Mouse (Mus musculus): ENCODE data around the gene Galnt10. TPM values are rescaled to one million over a fixed set of nuclear protein-coding genes. Genes with fewer than 3 reads are reported as not detected.

Gene Galnt10
- total RNA-seq, 2 experiments from 2014 or later = 11.1 to 12.8 TPM

DNA sequence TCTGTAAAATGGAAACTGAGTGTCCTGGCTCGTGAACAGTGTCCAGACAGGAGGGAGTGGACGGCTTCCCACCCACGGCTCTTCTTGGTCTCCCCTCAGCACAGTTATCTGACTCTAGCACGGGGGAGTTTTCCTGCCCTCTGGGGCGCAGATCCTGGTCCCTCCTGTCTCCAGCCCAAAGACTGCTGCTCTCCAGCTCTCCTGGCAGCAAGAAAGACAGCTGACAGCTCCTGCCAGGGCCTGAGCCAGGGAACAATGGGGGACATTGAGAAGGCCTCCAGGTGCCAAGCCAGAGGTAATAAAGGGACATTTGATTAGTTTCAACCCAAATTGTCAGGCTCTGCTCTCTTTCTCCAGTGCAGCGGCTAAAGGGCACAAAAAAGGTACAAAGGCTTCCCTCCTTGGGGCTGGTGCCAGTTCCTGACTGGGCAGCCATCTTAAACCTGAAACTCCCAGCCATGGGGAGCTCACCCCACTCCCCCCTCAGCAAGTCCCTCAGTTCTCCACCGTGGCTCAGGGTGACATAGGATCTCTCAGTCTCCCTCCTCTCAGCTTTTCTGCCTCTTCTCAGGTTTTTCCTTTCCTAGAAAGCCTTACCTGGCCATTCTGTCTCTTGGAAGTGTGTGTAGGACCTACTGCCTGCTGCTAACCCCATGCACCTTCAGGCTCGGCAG, 11.5 kb downstream of the Galnt10 start:
- intact Hi-C loops (cut with DNase I) = no loop called here

DNA sequence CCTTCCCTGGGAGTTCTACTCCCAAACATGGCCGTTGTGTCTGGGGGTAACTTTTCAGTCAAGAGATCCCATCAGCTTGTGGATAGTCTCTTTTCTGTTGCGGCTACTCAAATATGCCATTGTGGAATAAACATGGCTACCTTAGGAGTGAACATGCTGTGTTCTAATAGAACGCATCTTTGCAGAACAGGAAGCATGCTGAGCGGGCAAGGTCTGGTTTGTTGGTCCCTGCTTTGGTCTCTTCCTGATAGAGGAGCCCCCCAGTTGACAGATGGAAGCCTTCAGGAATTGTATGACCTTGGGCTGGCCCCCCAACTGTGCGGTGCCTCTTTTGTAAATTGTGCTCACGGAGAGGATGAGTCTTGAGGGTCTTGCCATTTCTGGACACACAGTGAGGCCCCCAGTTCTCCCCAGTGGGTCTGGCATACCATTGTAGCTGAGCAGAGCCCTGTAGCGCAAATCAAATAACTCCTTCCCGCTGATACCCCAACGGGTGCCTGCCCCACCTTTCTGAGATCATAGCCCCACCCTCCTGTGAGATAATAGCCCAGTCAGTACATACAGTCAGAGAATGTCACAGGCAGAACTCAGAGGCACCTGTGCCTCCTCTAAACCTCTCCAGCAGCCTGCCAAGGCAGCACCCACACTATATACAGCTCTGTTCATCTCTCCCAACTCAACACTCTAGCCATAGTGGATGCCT, 12.3 kb downstream of the Galnt10 start:
- DNase-seq = no peak
- intact Hi-C loops (cut with DNase I) = no loop called here

More for the DNA sequence above, 11.5 kb downstream of the Galnt10 start:
- DNase-seq = no peak

DNA sequence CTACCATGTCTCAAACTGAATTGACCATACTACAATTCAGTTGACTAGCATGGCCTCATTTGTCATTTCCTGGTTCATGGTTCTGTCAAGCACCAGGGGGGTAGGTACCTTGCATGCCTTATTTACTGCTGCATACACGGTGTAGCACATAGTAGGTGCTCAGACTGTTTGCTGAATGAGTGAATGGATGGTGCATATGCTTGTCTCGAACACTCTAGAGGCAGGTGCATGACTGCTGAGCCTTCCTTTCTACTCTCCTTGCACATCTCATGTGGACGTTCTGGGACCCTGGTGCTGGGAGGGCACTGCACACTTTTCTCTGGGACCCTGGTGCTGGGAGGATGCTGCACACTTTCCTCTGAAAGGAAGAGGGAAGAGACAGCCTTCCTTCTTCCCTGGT, 13.0 kb downstream of the Galnt10 start:
- intact Hi-C loops (cut with DNase I) = no loop called here
- no peak for DNase-seq

DNA sequence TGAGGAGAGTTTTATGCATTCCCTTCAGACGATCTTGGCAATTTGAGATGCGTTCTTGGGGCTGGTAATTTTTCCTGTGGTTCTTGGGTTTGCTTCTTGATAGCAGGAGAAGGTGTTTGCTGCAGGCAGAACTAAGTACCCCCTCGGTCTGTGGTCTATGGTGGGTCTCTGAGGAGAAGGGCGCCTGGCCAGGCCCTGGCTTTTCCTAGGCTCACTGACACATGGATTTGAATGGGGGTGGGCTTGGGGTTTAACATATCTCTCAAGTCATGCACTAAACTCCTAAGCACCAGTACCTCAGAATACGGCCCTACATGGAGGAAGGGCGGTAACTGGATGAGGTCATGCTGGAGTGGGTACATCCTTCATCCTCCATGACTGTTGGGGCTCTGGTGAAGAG, 13.5 kb downstream of the Galnt10 start:
- peak in 1 of 2 experiments; percentile 0 for DNase-seq
- intact Hi-C loops (cut with DNase I) = no loop called here

DNA sequence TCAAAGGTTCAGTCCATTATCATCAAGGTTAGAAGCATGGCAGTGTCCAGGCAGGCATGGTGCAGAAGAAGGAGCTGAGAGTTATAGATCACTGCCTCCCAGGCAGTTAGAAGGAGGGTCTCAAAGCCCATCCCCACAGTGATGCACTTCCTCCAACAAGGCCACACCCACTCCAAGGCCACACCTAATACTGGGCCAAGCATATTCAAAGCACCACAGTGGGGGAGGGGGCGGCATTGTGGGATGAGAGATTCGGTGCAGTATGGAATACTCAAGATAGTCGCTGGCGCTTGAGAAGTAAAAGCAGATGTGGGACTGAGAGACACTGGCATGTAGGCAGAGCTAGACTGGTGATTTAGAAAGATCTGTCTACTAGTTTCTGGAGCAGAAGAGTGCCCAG, 14.9 kb downstream of the Galnt10 start:
- DNase-seq = no peak
- intact Hi-C loops (cut with DNase I) = no loop called here

DNA sequence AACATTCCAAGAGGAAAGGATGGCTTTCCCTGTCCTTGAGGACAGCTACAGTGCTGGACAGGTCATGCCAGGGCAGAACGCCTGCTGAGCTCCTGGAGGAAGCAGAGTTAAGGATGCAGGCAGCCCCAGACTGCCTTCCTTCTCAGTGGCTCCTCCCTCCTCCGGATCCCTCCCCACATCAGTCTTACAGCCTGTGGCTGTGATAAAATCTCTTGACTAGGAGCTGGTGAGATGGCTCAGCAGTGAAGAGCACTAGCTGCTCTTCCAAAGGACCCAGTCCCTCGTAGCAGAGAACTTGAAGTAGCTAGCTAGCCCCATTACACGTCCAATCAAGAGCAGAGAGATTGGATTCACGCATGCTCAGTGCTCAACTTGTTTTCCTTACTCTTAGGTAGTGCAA, 15.6 kb downstream of the Galnt10 start:
- intact Hi-C loops (cut with DNase I) = no loop called here
- no peak for DNase-seq

DNA sequence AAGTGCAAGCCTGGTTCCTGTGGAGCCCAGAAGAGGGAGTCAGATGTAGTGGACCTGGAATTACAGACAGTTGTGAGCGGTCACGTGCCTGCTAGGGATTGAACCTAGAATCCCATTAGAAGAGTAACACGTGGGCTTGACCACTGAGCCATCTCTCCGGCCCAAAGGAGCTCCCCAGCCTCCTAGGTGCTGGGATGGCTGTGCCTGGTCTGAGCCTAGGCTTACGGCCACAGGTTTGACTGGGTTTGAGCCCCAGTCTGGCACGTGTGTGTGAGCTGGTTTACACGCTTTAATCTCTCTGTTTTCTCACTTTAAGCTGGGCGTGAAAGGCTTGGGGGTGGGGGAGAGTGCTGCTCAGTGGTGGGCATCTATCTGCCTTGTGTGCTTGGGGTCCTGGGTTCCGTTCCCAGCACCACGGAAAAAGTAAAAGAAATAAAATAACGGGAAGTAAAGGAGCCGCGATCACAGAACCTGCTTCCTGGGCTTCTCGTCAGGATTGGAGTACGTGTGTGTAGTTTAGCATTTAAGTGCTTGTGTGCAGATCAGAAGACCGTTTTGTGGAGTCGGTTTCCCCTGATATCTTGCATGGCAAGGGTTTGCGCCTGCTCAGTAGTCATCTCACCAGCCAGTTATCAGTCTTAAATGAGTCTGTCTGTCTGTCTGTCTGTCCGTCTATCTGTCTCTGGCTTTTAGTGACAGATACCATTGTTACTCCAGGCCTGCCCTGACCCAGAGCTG, 16.4 kb downstream of the Galnt10 start:
- intact Hi-C loops (cut with DNase I) = no loop called here
- DNase-seq = no peak

DNA sequence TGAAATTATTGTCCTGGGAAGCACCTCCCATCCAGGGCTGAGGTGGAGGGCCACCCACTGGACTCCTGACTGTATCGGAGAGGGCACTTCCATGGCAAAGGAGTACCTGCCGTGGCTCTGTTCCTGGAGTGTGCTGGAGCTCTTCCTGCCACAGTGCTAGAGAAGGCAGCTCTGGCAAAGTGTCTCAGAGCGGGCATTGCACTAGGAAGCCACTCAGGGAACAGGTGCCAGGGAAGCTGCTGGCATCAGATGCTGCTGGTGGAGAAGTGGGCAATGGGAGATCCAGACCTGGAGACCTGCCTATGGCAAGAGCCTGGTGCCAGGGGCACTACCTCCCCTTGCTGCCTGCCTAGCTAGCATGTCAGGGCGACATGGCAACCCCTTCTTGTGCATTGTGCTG, 17.0 kb downstream of the Galnt10 start:
- intact Hi-C loops (cut with DNase I) = no loop called here
- DNase-seq = no peak

DNA sequence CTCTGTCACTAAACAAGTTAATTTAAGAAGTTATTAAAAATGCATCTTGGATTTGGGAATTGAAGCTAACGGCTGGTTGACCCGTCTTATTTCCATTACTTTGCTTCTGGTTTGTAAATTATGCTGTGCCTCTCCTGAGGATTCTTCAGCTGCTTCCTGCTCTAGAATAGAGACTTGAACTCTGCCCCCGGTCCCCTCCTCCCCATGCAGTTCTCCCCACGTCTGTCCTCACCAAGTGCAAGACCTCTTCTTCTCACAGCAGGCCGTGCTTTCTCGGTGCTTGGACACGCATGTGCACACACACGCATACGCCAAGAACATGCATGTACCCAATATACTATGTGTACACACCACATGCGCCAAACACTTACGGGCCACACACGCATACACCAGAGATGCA, 18.0 kb downstream of the Galnt10 start:
- DNase-seq = no peak
- intact Hi-C loops (cut with DNase I) = no loop called here

DNA sequence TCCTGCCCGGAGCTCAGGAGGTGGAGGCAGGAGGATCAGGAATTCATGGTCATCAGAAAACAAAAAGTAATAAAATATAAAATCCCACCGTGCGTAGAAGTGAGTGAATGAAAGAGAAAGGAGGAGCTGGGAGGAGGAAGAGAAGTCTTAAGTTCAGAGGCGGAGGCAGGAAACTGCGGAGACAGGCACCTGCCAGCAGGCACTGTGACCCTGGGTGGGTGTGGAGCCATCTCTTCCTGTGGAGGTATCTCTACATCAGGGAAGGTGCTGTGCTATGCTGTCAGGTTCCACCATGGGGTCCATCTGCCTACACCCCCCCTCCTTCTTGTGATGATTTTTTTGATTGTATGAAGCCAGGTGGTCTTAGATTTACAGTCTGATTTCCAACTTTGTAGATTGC, 19.5 kb downstream of the Galnt10 start:
- intact Hi-C loops (cut with DNase I) = no loop called here

DNA sequence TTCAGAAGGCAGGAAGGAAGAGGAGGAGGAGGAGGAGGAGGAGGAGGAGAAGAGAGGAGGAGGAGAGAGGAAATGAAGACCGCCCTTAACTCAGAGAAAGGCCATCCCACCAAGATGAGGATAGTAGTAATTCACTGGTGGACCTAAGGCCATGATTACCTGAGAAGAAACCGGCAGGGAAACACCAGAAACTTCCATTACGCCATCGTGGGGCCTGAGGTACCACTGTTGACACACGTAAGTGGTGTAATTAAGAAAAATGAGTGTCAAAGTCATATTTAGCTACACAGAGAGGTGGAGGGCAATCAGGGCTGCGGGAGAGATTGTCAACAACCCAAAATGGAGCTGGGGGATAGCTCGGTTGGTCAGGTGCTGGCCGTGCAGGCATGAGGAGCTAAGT, 23.0 kb downstream of the Galnt10 start:
- DNase-seq = no peak
- intact Hi-C loops (cut with DNase I) = no loop called here

More for the DNA sequence above, 19.5 kb downstream of the Galnt10 start:
- DNase-seq = no peak

DNA sequence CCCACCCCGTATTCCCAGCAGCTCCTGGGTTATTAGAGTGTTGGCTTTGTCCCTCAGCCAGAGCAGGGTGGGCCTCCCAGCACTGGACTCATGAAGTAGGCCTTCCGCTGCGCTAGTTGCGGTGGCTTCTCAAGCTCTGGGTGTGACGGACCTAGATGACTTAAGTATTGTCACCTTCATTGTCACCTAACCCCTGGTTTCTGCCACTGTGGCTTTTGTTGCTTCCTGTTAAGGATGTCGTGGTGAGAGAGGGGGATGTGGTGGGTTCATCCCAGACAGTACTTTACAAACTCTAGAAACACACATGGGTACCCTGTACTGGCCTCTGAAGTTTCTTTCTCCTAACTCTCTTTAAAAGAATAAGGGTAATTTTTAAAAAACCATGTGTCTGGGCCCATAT, 24.3 kb downstream of the Galnt10 start:
- intact Hi-C loops (cut with DNase I) = no loop called here
- DNase-seq = no peak

DNA sequence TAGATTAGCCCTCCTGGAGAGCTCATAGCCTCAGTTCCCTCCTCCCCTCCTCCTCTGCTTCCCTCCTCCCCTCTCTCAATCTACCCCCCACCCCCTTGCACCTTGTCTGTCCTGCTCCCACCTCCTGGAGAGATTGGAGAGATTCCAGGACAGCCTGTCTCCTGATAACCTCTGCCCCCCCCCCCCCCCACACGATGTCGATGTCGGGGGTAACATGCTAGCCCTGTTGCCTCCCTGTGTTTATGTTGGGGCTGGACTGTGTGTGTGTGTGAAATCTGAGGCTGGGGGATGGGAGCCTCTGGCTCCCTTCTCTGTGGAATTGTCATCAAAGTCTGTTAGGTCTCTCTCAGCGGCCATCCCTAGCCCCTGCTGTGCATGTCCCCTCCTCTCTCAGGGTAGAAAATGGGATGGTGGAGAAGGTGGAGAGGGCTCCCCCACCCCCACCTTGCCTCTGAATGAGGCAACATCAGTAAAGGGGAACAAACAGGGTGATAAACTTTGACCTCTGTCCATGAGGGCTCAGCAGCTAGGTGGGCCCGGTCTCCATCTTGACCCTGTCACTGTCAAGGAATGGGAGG, 26.0 kb downstream of the Galnt10 start:
- no peak for DNase-seq
- intact Hi-C loops (cut with DNase I) = no loop called here

DNA sequence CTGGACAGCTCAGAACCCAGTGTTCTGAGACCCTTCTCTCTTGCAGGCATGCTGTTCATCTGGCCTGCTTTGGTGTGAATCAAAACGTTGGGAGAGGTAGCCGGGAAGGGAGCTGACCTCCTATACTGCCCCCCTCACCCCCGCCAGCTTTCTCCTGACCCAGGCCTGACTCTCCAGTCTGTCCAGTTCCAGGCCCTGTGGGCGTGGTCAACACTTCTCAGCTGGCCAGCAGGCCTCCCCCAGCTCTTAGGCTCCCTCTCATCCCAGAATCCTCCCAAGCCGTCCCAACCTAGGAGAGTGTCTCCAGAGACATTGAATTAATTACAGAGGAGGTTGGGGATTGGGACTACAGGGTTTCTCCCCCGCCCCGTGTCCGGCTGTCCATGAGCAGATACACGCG, 26.6 kb downstream of the Galnt10 start:
- DNase-seq = no peak
- intact Hi-C loops (cut with DNase I) = no loop called here

DNA sequence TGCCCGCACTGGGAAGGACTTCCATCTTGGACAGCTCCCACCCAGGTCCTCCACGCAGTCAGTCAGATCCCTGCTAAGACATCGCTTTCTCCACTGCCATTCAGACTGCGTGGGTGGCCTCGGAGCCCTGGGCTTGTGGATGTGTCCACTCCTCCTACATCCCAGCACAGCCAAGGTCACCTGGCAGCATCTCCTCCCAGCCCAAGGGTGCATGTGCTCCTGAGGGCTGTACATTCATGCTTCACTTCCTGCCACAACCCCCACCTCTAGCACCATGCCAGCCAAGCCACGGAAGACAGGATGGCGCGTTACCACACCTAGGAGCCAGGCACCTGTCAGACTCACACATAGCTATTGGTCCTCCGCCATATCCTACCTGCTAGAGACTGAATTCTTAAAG, 27.8 kb downstream of the Galnt10 start:
- no peak for DNase-seq
- intact Hi-C loops (cut with DNase I) = no loop called here

DNA sequence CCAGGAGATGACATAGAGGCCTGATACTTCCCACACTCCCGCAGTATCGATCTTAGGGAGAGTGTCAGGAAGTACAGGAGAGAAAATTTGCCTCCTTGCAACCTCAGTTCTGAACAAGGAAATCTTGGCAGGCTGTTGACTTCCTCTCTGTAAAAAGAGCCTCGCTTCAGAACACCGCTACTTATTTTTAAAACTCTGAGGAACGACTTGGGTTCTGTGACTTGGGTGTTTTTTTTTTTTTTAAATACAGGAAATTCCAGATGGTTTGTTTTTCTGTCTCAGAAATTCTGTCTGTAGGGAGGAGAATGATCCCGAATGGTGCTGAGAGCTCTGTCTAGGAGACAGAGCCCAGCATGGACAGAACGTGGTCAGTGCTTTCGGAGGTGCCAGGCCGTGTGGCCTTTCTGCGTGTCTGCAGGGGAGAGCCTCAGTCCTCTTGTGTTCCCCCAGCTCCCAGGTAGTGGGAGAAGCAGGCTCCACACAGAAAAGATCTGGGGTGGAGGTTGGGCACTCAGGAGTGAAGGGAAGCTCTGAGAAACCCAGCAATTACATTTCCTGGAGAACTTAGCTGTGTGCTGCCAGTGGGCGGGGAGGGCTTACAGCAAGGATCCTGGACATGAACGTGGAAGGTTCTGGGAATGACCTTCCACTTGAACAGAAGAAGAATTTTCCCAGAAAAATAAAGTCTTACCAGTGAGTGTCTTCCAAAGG, 28.9 kb downstream of the Galnt10 start:
- intact Hi-C loops (cut with DNase I) = no loop called here
- no peak for DNase-seq

DNA sequence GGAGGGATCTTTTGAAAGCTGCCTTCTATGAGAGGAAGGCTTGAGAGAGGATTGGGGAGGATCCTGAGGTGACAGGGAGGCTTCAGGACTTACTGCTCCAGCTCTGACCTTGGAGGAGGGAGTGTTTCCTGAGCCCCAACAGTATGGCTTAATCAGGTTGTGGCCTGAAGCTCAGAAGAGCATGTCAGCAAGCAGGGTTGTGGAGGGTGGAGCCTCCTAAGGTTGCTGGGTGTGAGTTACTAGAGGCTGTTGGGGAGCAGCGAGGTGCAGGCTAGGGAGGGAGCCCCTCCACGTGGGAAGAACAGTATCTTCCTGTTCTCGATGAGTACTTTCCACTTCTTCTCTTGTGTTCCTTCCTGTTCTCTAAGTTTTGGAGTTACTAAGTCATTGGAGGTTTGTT, 32.0 kb downstream of the Galnt10 start:
- DNase-seq = no peak
- intact Hi-C loops (cut with DNase I) = no loop called here

DNA sequence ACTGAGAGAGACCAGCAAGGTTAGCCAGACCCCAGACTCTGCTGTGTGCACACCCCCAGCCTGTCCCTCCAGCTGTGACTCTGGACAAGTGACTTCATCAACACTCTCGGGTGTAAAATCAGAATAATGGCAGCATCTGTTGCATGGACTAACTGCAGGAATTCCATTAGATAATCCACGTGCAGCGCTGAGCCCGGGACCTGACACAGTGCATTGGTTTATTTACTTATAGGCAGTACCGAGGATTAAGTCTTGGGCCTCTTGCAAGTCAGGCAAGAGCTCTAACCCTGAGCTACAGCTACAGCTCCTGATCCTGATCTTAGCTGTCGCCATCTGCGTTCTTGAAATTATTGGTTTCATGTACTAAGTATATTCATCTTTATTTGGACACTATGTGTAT, 37.3 kb downstream of the Galnt10 start:
- intact Hi-C loops (cut with DNase I) = no loop called here
- DNase-seq = no peak

DNA sequence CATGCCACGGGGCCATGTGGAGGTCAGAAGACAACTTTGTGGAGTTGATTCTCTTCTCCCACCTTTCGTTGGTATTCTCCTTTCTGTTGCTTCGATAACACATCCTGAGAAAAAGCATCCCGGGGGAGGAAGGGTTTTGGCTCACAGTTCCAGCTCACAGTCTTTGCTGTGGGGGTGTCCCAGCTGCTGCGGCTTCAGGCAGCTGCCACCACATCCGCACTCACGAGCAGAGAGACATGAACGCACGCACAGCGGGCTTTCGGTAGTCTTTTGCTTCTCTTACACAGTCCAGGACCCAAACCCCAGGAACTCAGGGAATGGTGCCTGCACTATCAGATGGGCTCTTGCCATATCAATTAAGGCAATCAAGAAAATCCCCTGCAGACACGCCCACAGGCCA, 37.9 kb downstream of the Galnt10 start:
- DNase-seq = no peak
- intact Hi-C loops (cut with DNase I) = no loop called here

DNA sequence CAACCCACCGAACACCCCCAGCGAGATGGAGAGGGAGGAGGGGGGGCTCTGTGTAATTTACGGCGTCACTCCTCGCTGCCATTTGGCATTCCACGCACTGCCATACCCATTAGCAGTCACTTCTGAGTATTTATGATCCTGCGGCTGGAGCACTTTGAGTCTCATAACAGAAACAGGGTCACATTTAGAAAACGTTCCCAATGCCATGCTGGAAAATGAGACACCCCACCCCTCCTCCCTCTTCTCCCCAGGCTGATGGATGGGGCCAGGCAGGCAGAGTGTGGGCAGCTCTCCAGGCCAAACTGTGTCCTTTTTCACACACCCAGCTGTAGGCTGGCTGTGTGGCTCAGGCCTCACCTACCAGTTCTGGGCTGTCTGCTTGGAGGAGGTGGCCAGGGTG, 38.7 kb downstream of the Galnt10 start:
- intact Hi-C loops (cut with DNase I) = no loop called here
- no peak for DNase-seq

DNA sequence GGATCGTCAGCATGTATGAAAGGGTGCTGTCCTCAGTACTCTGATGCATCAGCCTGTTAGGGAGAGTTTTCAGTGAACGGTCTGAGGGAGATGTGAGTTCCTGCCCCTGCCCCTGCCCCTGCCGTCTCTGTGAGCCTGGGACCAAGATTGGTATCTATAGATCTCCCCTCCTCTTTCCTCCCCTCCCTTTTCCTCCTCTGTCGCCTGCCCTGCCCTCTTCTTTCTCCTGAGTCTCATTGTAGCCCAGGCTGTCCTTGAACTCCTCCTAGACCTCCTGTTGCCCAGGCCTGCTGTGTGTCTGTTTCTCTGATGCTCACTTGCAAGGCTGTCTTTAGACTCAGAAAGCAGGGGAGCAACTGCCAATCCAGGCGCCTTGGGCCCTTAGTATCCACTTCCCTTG, 39.6 kb downstream of the Galnt10 start:
- intact Hi-C loops (cut with DNase I) = no loop called here
- no peak for DNase-seq
